Mouse (Mus musculus) liver, embryonic 14.5 days (tissue): Measurements from ENCODE around the gene Wdfy4.

Source experiments
- CTCF ChIP-seq: IDR thresholded peaks from 2 replicates; pipeline ENCODE4 v1.5.1; 2016; ENCODE audit warnings: antibody characterized with exemption, low read depth, control low read depth
- EP300 ChIP-seq: IDR thresholded peaks from 2 replicates; pipeline ENCODE4 v1.6.1; 2016; ENCODE audit warnings: antibody characterized with exemption, low read depth

DNA sequence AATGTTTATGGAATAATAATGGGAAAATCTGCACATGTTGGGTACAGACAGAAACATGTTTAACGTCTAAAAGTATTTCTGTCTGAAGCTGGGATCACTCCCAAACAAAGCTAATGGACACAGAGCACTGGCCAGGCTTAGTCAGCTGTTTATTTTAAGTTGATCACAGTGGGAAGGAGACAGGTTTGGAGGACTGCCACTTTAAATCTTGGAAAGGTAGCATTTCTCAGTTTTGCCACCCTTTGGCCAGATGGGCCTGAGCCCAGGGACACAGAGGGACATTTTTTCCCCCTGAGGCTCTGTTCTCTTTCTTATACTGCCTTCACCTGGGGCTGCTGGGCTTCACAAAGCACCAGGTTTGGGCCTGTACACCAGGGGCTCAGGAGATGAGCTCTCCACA is 103.0 kb downstream of the Wdfy4 start:
- no peak for TF ChIP-seq CTCF
- no peak for TF ChIP-seq EP300
